Mouse (Mus musculus): ENCODE data around the gene Hspb2.

The Hspb2 gene

GRCm38 (mm10) chr9:50711337-50711736, 40.8 kb downstream of the Hspb2 start:
- DNase-seq (ENCODE audit: low spot score) = no peak

- no peak for DNase-seq (ENCODE audit: low spot score)
Measured at GRCm38 (mm10) chr9:50709108-50709507, 43.0 kb downstream of the Hspb2 start.

GRCm38 (mm10) chr9:50704907-50705306, 47.2 kb downstream of the Hspb2 start:
- DNase-seq (ENCODE audit: low spot score) = no peak

Data from ovary, adult 18-20 months (tissue).